Mouse (Mus musculus) lung, postnatal 0 days (tissue): ENCODE measurements at regions not wholly inside any gene's neighbourhood (a gene's known extent, or its start where the extent isn't known, plus 50 kb on each side); places are given as distances from the start of the nearest gene placed in this dataset.

Experiments used
- CTCF ChIP-seq: IDR thresholded peaks from 2 replicates; pipeline ENCODE4 v1.5.1; 2016; ENCODE audit warnings: antibody characterized with exemption, mild to moderate bottlenecking
- EP300 ChIP-seq: IDR thresholded peaks from 2 replicates; pipeline ENCODE4 v1.6.1; 2016; ENCODE audit warnings: antibody characterized with exemption, mild to moderate bottlenecking, control low read depth

DNA sequence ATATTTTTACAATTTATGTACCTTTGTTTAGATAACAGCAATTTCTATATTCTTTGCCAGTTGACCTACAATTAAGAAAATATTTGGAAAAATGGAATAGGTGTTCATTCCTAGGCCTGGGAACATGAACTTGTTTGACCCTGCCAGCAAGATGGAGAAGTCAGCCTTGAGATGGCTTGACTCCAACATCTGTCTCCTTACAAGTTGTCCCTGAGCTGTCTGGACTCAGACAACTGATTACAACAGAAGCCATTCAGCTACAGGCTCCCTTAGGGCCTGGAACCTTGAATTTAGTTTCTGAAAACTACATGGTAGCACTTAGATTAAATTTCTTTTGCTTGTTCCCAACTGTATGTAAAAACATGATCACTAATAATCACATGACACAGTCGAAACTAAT lies 148.9 kb upstream of the Trim24 start:
- TF ChIP-seq CTCF, result no peak
- TF ChIP-seq EP300, result no peak
